Mouse (Mus musculus) spleen, postnatal 4 days (tissue): ENCODE data around the gene Crnkl1.
"Not testable (repeated sequence)": the region's sequence is repeated elsewhere in the genome, so short reads cannot be mapped to it uniquely, and the experiment has no call there.

ENCODE experiments used
- DNase-seq, 2 experiments: peaks; one replicate each; pipeline ENCODE4 v3.0.0; 2022; ENCODE audit warnings: low spot score in 2 of 2

Gene Crnkl1

DNA sequence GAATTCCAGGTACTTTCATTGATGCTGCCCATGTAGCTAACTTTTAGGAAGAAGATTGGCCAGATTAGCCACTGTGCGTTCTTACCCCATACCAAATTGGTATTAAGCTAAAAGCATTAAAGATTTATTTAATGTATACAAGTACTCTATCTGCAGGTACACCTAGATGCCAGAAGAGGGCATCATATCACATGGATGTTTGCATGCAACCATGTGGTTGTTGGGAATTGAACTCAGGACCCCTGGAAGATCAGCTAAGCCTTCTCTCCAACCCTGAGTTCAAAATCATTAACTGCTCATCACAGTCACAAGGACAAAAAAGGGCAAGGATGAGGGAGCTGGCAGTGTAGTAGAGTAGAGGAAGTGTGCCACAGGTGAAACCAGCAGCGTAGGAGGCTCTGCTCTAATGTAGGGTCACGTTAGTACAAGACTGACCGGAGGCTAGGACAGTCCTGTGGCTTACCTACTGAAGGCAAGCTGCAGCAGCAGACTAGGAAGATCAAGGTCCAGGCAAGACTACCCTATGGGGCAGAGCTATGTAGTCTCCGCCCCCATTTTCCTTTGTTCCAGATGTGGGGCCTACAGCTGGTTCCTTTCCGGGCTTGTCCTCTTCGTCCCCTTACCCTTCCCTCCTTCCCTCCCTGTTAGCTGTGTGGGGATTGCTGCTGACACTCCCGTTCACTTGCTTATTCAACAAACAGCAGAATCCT lies 13.7 kb downstream of the Crnkl1 start:
- DNase-seq = no peak

DNA sequence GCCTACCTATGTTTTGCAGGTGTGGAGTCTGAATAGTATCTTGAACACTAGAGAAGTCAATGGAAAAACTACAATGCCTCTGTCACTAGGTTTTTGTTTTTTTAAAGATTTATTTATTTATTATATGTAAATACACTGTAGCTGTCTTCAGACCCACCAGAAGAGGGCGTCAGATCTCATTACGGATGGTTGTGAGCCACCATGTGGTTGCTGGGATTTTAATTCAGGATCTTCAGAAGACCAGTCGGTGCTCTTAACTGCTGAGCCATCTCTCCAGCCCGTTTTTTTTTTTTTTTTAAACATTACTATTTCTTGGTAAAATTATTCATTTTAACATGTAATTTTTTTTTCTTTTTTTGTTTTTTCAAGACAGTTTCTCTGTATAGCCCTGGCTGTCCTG lies 28.9 kb downstream of the Crnkl1 start:
- not testable (repeated sequence) for DNase-seq

DNA sequence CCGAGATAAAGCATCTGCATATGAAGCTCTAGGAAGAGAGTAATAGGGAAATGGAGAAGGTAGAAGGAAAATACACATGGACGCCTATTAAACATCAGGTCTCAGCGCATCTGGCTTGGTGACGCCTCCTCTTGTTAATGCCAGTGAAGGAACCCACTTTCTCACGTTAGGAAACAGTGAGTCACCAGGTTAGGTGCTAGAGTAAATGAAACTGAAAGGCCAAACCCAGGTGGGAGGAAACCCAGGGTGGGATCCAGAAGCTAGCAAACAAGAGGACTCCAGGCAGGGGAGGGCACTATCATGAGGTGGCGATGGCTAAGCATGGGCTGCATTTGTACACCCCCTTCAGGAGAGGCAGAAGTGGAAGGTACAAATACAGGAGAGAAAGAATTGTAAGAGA lies 29.7 kb downstream of the Crnkl1 start:
- DNase-seq = no peak

DNA sequence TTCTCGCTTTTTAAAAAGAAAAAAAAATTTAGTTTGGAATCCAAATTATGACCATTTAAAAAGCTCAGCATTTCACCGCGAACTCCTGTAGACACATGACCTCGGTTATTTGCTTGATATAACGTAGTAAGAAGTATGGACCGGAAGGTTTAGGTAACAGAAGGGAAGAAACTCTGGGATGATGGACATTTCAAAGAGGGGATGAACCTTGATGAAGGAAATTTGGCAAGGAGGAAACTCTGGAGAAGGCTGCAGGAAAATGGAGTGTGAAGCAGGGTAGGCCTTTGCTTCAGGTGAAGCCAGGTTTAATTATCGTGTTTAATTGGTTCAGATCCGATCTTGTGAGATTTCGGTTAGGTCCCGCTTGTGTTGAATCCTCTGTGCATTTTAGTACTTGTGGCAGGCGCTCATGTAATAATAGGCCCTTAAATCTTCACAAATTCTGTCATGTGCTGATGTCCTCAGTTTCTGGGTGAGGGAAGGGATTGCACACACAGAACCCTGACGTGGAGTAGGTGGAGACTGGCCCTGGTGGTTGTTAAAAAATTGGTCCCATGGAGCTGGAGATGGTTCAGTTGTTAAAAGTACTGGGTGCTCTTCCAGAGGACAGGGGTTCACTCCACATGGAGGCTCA lies 30.7 kb downstream of the Crnkl1 start:
- no peak for DNase-seq

DNA sequence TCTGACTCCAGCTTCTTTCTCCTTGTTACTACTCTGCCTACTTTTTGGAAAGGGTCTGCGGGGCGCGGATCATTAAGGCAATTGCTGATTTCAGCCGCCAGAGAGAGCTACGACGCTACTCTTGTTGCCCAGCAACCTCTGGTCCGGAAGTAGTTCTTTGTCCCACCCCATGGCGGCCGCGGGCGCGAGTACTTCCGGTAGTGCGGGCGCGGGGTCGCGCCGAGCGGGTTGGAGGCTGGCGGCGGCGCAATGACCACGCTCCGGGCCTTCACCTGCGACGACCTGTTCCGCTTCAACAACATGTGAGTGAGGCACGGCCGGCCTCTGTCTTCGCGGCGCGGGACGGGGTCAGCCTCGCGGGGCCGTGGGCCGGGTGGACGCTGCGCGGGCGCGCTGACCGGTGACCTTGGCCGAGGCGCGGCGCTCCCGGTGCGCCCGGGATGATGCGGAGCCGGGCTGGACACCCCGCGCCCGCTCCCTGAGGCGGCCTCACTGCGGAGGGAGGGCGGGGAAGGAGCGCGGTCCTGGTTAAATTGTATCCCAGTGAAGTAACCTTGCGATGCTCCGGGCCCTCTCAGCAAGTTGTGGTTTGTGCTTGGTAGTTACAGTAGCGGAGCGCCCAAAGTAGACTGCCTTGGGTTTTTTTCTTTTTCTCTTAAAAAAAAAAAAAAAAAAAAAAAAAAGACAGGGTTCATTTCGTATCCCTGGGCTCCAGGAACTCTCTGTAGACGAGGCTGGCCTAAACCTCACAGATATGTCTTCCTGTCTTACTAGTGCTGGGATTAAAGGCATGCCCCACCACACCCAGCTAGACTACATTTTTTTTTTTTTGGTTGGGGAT lies 31.5 kb downstream of the Crnkl1 start:
- peak; percentile 83 to 92 for DNase-seq

DNA sequence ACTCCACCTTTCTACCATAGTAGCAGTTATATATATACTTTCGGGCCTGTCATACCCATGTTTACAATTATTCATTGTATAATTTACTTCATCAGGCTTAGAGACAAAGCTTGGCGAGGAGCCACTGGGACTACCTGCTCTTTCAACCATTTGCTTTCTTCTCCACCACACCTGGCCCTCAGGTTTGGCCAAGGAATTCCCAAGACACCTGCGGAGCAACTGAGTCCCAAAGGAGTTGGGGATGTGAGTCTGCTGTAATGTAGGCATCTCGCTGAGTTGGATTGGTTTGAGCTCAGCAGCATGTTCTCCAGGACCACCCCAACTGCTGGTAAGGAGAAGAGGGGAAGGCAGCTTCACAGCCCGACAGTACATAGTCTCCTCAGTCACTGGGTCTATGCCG lies 33.0 kb downstream of the Crnkl1 start, which contains the start of gene Naa20:
TSS of gene Naa20 (plus strand) at position 239 of the 400 bp plus-strand sequence.
- no peak for DNase-seq

DNA sequence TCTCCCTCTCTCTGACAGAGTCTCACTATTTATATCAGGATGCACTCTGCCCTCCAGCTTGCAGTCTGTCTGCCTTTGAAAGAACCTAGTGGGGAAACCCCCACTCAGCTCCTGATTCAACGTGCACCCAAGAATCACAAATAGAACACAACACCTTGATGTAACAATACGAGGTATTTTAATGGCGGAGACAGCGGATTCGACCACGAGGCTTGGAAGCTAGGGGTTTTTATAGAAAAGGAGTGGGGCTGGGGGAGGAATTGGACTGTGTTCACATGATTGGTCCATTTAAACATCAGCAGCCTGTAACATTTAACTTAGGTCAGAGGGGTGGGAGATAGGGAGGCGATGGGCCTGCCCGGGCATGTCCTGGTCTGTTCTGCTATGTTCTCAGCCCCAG lies 34.5 kb downstream of the Crnkl1 start:
- DNase-seq = not testable (repeated sequence)

DNA sequence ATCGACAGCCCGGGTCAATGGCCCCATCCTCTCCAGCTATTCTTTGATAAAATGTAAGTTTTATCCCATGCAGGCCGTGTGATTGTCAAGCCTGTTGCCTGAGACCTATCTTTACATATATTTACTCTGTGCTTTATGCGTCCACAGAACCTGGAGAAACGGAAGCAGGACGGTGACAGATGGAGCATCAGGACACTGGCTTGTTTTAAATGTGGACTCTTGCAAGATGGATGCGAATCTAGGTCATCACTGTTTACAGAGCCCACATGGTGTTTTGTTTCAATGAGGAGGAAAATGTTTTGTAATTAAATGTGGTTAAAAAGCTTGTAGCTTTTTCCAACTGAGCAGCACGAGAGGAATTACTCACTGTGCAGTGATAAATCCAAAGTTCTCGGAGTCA lies 36.7 kb downstream of the Crnkl1 start:
- DNase-seq = no peak

DNA sequence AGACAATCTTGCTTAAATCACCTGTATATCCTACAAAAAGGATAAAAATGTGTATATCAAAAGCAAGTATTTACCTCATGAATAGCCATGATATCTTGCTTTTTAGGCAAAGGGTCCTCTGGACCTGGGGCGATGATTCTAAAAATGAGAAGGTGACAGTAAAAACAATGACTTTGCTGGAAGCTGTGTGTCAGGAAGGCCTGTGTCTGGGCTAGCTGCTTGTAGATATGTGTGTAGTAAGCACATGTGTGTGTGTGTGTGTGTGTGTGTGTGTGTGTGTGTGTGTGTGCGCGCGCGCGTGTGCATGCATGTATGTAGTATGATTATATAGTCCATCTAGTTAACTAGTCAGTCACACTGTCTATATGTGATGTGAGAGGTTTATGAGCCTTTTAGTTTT lies 41.1 kb downstream of the Crnkl1 start:
- no peak for DNase-seq

DNA sequence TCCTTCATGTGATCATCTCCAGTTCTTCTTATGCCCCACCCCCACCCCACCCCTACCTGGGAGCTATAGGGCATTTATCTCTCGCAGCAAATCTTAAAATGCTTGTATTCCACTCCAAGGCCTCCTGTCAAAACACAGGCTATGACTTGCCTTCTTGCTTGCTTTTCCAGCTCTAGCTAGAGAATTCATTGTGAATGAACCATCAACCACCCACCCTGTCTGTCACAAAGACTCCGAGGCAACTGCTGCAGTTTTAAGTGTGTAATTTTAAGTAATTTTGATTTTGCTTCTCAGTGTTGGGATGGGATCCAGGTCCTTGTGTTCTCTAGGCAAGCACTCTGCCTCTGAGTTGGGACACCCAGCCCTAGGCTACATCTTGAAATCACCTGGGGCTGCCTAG lies 44.2 kb downstream of the Crnkl1 start:
- DNase-seq = no peak

DNA sequence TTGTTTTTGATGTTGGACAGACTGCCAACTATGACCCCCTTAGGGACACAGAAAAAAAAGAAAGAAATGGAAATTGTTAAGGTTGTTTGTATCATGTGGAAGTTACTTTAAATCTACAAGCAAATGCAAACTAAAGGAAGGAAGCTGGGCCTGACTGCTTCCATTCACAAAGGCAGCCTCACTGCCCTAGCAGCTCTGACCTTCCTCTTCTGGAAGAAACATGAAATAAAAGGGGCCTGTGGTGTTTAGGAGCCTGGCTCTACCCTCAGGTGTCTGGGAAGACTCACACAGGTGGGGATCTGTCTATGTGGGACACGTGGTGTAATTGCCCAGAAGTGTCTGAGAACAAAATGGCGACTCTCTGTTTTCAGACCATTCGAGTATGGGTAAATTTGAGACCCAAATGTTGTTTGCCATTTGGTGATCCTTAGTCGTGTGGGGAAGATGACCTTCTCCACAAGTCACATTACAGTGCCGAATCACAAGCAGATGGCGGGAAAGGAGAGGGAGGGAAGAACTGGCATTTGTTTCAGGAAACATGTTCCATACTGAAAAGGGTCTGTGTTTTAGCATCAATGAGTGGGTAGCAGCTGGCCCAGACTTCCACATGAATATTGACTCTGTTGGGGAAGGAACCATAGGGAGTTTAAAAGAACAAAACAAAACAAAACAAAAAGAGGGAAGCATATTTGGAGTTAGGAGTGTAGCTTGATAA lies 45.9 kb downstream of the Crnkl1 start:
- DNase-seq = no peak

DNA sequence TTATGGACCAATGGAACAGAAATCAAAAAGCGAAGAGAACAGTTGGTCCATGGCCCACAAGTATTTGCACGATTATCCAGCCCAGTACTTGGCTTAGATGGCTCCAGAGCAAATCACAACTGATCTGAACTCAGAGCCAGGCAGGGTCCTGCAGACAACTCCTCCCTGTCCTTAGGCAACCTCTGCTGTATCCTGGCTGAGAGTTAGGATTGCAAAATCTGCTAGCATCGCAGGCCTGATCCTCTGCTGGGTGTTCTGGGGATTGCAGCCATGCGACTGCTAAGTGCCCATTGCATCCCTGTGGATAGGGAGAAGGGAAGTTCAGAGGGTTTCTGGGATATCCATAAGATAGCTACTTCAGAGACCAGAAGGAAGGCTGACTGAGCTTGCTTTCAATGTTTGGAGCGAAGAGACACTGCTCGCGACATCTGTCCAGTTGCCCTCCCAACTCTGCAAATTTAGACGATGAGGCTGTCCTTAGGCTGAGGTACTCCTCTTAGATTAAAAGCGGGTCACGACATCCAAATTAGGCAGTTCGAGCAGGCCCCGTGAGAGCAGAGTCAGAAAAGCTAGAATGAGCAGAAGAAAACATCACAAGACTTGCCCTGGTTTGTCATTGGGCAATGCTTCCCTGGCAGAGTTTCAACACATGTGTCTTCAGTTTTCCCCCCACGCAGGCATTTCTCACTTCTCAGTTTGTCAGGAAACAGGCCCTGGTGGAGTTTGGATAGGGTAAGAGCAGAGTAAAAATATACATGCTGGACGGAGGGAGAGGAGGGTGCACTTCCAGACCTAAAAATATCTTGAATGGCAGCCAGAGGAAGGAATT lies 46.7 kb downstream of the Crnkl1 start:
- DNase-seq = peak in 1 of 2 experiments; percentile 19

DNA sequence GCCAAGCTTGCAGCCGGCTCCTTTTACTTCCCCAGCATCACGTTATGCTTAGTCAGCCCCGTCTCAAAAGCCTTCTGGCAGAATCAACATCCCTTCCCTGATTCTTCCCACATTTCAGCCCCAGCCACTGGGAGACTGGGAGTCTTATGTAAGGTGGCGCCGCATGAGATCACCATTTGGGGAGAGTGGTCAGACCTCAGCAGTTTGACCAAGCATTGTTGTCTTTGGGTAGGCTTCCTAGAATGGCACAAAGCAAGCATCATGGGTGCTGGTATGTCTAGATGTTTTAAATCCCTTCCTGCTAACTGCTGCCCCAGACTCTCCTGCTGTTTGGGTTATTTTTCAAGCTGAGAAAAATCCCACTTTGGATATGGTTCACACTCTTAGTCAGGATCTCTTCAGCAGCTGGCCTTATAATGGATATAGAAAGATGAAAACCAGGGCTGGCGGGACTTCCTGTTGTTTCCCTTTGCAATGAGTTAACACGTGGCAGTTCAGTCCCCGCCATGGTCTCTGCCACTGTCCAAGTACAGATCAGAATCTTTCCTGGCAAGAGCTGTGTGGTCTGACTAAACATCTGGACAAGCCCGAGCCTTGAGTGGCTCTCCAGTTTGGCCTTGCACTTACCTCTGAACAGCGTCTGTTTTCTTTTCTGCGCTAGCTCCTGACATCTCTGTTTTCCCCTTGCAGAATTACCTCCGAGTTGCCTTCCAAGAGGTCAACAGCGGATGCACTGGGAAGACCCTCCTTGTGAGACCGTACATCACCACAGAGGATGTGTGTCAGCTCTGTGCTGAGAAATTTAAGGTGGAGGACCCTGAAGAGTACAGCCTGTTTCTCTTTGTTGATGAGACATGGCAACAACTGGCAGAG lies 49.7 kb downstream of the Crnkl1 start:
- DNase-seq = no peak

DNA sequence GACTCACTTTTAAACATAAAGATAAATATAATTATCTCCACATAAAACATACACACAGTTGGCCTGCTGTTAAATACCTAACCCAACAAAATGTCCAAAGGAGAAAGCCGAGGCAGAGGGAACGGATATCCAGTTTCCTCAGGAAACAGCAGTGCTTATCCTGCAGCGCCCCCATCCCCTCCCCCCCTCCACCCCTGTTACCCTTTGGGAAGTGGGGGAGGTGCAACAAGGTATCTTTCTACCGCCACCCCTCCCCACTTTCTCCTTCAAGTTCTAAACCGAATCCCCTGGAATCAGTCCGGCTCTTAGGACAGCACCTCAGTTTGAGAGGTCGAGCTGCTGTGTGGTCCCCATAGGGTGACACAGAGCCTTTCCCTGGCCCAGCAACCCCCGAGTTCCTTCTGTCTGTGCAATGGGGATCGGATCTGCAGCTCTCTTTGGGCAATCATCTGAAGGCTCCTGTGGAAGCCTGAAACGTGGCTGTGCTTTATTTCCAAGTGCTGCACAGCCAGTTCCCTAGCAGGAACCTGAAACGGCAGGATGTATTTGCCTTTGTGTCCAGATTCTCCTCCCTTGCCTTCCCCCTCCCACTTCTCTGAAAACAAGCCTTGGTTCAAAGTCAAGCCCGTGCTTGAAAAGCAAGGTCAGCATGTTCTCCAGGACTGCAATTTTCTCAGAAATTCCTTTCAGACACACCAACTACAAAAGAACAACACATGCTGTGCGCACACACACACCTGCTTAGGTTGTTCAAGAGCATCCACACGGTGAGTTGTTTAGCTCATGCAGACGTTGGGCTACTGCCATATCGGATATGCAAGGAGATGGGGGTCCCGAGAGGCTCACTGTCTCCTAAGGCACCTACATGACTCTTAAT lies 50.5 kb downstream of the Crnkl1 start:
- no peak for DNase-seq

DNA sequence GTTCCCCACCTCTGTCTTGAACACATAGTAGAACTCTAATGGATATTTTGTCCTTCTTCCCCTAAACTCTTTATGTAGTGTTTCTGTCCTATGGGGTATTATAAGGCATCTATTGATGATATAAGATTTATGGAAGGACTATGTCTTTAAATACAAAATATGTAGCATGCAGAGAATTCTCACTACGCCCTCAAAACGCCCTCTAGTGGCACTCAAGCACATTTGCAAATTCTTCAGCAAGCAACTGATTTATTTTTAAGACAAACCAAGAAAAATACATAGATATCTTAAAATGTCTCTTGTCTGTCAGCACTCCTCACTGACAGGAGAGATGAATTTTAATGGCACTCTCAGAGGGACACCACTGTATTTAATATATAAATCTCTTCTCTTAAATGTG lies 52.4 kb downstream of the Crnkl1 start:
- no peak for DNase-seq

DNA sequence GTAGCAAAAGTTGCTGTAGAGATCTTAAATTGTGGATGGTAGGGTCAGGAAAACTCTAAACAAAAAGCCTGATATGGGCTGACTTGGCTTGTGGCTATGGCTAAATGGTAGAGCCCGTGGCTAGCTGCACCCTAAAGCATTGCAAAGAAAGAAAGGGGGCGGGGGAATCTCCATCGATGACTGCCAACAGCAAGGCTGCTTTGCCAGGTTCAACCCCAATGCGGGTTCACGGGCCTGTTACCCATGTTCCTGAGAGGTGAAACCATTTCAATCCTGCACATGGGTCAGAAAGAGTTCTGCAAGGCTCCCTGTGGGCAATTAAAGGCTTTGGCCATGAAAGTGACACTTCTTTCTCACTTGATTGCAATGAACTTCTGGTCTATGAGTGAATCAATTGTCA lies 52.9 kb downstream of the Crnkl1 start:
- no peak for DNase-seq

DNA sequence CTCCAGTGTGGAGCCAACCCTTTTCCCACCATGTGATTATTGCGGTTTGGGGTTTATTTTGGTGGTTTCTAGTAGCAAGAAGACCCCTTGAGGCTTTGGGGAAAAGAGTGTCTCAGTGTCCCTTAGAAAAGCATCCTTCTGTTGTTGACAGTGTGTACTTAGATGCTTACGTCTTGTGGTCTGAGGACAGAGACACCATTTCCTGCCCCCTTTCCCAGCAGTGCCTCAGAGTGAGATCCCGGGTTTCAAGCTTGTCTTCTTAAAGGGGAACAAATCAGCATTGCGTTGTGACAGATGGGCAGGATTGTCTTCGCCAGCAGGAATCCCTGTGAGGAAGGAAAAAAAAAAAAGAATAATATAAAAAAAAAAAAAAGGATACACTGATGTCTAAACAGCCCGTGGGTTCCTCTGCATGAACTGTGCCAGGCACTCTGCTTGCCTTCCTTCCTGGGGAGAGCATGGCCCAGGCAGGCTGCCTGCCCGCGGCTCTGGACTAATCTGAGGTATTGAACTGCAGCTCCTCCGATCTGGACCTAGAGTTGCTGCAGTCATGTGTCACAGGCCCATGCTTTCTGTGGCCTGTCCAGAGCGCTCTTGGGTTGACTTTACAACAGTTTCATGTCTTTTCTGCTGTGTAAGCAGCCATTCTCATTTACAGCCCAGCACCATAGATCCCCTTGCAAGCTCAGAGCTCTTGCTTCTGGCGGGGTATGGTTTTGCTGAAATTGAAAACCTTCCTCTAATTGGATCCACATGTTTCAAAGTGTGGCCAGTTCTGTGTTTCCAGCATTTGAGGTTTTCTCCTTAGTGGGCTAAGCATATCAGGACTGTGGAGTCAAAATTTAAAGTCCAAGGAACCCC lies 53.7 kb downstream of the Crnkl1 start:
- DNase-seq = no peak

DNA sequence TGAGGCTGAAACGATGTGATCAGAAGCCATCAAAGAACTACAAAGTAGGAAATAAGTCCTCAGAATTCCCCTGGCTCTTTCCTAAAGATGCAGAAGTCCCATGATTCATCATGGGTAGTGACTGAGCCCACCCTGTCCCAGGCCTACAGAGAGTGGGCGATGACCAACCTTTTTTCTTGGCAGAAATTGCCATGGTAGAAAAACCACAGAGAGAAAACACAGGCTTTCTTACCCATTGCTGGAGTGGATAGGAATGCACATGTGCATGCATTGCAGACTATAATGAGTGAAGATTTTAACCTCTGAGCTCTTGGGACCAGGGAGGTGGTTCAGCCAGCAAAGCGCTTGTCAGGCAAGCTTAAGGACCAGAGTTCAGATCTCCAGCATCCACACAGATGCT lies 57.6 kb downstream of the Crnkl1 start:
- no peak for DNase-seq
